Mouse (Mus musculus) spleen, adult 2 months (tissue): ENCODE data around the gene Mfsd4a.

Experiments used
- CTCF ChIP-seq: fragments of 200-500 bp; IDR thresholded peaks from 2 replicates; pipeline ENCODE4 v1.5.1; 2011; ENCODE audit warnings: mild to moderate bottlenecking, inconsistent platforms; ENCODE audit not compliant: insufficient read depth, insufficient read length, insufficient replicate concordance; ENCODE audit errors: extremely low read depth
- POLR2A ChIP-seq: fragments of 200-500 bp; IDR thresholded peaks from 2 replicates; pipeline ENCODE4 v1.6.1; 2011; ENCODE audit warnings: low read depth, low read length, inconsistent platforms

DNA sequence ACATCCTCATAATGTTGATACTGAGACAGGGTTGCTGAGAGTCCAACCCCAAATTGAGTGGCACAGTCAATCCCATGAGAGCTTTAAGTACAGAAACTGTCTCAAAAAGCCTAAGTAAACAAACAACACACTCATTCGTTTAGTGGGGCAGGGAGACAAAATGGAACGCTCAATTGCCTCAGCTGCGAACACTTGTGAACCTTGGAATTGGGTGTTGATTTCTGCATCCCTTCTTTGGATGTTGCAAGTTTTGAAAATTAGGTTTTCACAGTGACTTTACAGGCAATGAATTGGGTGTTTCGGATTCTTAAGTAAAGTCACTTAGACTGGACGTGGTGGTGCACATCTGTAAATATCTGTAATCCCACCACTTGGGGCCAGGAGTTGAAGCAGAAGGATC is 61.1 kb downstream of the Mfsd4a start:
- TF ChIP-seq CTCF, result no peak
- TF ChIP-seq POLR2A, result no peak
